Mouse (Mus musculus): ENCODE results near the gene Gm10912. TPM values are rescaled to one million over a fixed set of nuclear protein-coding genes. Genes with fewer than 3 reads are reported as not detected.
"Not testable (repeated sequence)": the region's sequence is repeated elsewhere in the genome, so short reads cannot be mapped to it uniquely, and the experiment has no call there.

Gm10912 gene
- polyA plus RNA-seq, 1 experiment from 2014 or later: not detected

- not testable (repeated sequence) for H3K36me3 ChIP-seq (ENCODE audit: control insufficient read depth, insufficient read depth, low read length); H3K9me3 ChIP-seq (ENCODE audit: control insufficient read depth, low read length); H3K4me3 ChIP-seq (ENCODE audit: low read depth, low read length); H3K27me3 ChIP-seq (replicated peaks; ENCODE audit: control insufficient read depth, insufficient read depth, low read length); H3K27ac ChIP-seq (ENCODE audit: low read depth); H3K4me1 ChIP-seq (replicated peaks; ENCODE audit: control insufficient read depth, insufficient read depth, low read length); ATAC-seq (replicated peaks; ENCODE audit: low FRiP score, low TSS enrichment, low read depth); H3K4me2 ChIP-seq (ENCODE audit: low read length); H3K9ac ChIP-seq (ENCODE audit: low read length); DNase-seq (ENCODE audit: low spot score)
- WGBS: no CpG with 5 or more reads among the region's 1 CpGs
Observed at GRCm38 (mm10) chr2:104081436-104082050, 15.9 kb downstream of the Gm10912 start.

- H3K4me1 ChIP-seq (replicated peaks; ENCODE audit: control insufficient read depth, insufficient read depth, low read length): no peaks in the 10 kb centered on the region
- no peak for DNase-seq (ENCODE audit: low spot score)
- H3K36me3 ChIP-seq (ENCODE audit: control insufficient read depth, insufficient read depth, low read length): no peaks in the 10 kb centered on the region
- H3K9ac ChIP-seq (ENCODE audit: low read length): no peak overlapping the region
- no peaks in the 10 kb centered on the region for H3K9me3 ChIP-seq (ENCODE audit: control insufficient read depth, low read length)
- no peak overlapping the region for H3K4me3 ChIP-seq (ENCODE audit: low read depth, low read length)
- ATAC-seq (replicated peaks; ENCODE audit: low FRiP score, low TSS enrichment, low read depth): no peak
- no peak overlapping the region for H3K4me2 ChIP-seq (ENCODE audit: low read length)
- no peaks in the 10 kb centered on the region for H3K27me3 ChIP-seq (replicated peaks; ENCODE audit: control insufficient read depth, insufficient read depth, low read length)
- H3K27ac ChIP-seq (ENCODE audit: low read depth): no peak overlapping the region
Observed at GRCm38 (mm10) chr2:104082474-104082873, 16.8 kb downstream of the Gm10912 start.

- H3K4me3 ChIP-seq (ENCODE audit: low read depth, low read length); H3K9ac ChIP-seq (ENCODE audit: low read length); H3K36me3 ChIP-seq (ENCODE audit: control insufficient read depth, insufficient read depth, low read length); ATAC-seq (replicated peaks; ENCODE audit: low FRiP score, low TSS enrichment, low read depth); DNase-seq (ENCODE audit: low spot score); H3K4me1 ChIP-seq (replicated peaks; ENCODE audit: control insufficient read depth, insufficient read depth, low read length); H3K27me3 ChIP-seq (replicated peaks; ENCODE audit: control insufficient read depth, insufficient read depth, low read length); H3K4me2 ChIP-seq (ENCODE audit: low read length); H3K27ac ChIP-seq (ENCODE audit: low read depth); H3K9me3 ChIP-seq (ENCODE audit: control insufficient read depth, low read length): not testable (repeated sequence)
Observed at GRCm38 (mm10) chr2:104084027-104084426, 18.4 kb downstream of the Gm10912 start.

- H3K4me3 ChIP-seq (ENCODE audit: low read depth, low read length); ATAC-seq (replicated peaks; ENCODE audit: low FRiP score, low TSS enrichment, low read depth): not testable (repeated sequence)
- WGBS: 94% methylated on average over 1 of the region's 1 CpGs
Observed at GRCm38 (mm10) chr2:104087562-104087961, 21.9 kb downstream of the Gm10912 start.

GRCm38 (mm10) chr2:104093305-104093704 is 27.7 kb downstream of the Gm10912 start:
- Histone ChIP-seq H3K4me2 (ENCODE audit: low read length) (no peak overlapping the region), H3K9me3 (ENCODE audit: control insufficient read depth, low read length) (no peaks in the 10 kb centered on the region), H3K4me3 (ENCODE audit: low read depth, low read length) (no peak overlapping the region), H3K4me1 (replicated peaks; ENCODE audit: control insufficient read depth, insufficient read depth, low read length) (0 out of 2 replicates have a peak, but pooled peaks cover 3% of the 10 kb centered on the region), H3K27me3 (replicated peaks; ENCODE audit: control insufficient read depth, insufficient read depth, low read length) (no peaks in the 10 kb centered on the region), H3K27ac (ENCODE audit: low read depth) (no peak overlapping the region), H3K9ac (ENCODE audit: low read length) (no peak overlapping the region), H3K36me3 (ENCODE audit: control insufficient read depth, insufficient read depth, low read length) (no peaks in the 10 kb centered on the region)
- no peak for DNase-seq (ENCODE audit: low spot score)
- 68% methylated on average over 2 of the region's 2 CpGs for WGBS
- no peak for ATAC-seq (replicated peaks; ENCODE audit: low FRiP score, low TSS enrichment, low read depth)

More at GRCm38 (mm10) chr2:104087562-104087961, 21.9 kb downstream of the Gm10912 start:
- H3K4me1 ChIP-seq (replicated peaks; ENCODE audit: control insufficient read depth, insufficient read depth, low read length); H3K36me3 ChIP-seq (ENCODE audit: control insufficient read depth, insufficient read depth, low read length); H3K9me3 ChIP-seq (ENCODE audit: control insufficient read depth, low read length); H3K27me3 ChIP-seq (replicated peaks; ENCODE audit: control insufficient read depth, insufficient read depth, low read length); H3K9ac ChIP-seq (ENCODE audit: low read length); H3K27ac ChIP-seq (ENCODE audit: low read depth); DNase-seq (ENCODE audit: low spot score); H3K4me2 ChIP-seq (ENCODE audit: low read length): not testable (repeated sequence)

GRCm38 (mm10) chr2:104095741-104096213 is 30.2 kb downstream of the Gm10912 start, which contains the start of gene Cd59a:
Gene Cd59a (plus strand): TSS chr2:104095801.
- Histone ChIP-seq H3K4me1 (replicated peaks; ENCODE audit: control insufficient read depth, insufficient read depth, low read length) (0 out of 2 replicates have a peak, but pooled peaks cover 3% of the 10 kb centered on the region), H3K4me3 (ENCODE audit: low read depth, low read length) (peak within 1 kb of the TSS; percentile 41), H3K4me2 (ENCODE audit: low read length) (peak within 1 kb of the TSS; percentile 59), H3K27me3 (replicated peaks; ENCODE audit: control insufficient read depth, insufficient read depth, low read length) (no peaks in the 10 kb centered on the region), H3K36me3 (ENCODE audit: control insufficient read depth, insufficient read depth, low read length) (no peaks in the 10 kb centered on the region), H3K9ac (ENCODE audit: low read length) (peak within 1 kb of the TSS; percentile 41), H3K27ac (ENCODE audit: low read depth) (peak within 1 kb of the TSS; percentile 63), H3K9me3 (ENCODE audit: control insufficient read depth, low read length) (no peaks in the 10 kb centered on the region)
- WGBS: 5% methylated on average over 15 of the region's 15 CpGs
- peak; percentile 84 for ATAC-seq (replicated peaks; ENCODE audit: low FRiP score, low TSS enrichment, low read depth)
- DNase-seq (ENCODE audit: low spot score): peak; percentile 90

- peak; percentile 59 for DNase-seq (ENCODE audit: low spot score)
- no peaks in the 10 kb centered on the region for H3K36me3 ChIP-seq (ENCODE audit: control insufficient read depth, insufficient read depth, low read length)
Observed at GRCm38 (mm10) chr2:104096256-104096655, 30.6 kb downstream of the Gm10912 start.

GRCm38 (mm10) chr2:104096796-104097195 is 31.2 kb downstream of the Gm10912 start:
- H3K9me3 ChIP-seq (ENCODE audit: control insufficient read depth, low read length); ATAC-seq (replicated peaks; ENCODE audit: low FRiP score, low TSS enrichment, low read depth); DNase-seq (ENCODE audit: low spot score); H3K9ac ChIP-seq (ENCODE audit: low read length); H3K4me1 ChIP-seq (replicated peaks; ENCODE audit: control insufficient read depth, insufficient read depth, low read length); H3K4me2 ChIP-seq (ENCODE audit: low read length); H3K36me3 ChIP-seq (ENCODE audit: control insufficient read depth, insufficient read depth, low read length); H3K27ac ChIP-seq (ENCODE audit: low read depth); H3K4me3 ChIP-seq (ENCODE audit: low read depth, low read length); H3K27me3 ChIP-seq (replicated peaks; ENCODE audit: control insufficient read depth, insufficient read depth, low read length): not testable (repeated sequence)
- 100% methylated on average over 1 of the region's 1 CpGs for WGBS

More at GRCm38 (mm10) chr2:104096256-104096655, 30.6 kb downstream of the Gm10912 start:
- H3K4me3 ChIP-seq (ENCODE audit: low read depth, low read length): peak overlapping the region; percentile 41
- ATAC-seq (replicated peaks; ENCODE audit: low FRiP score, low TSS enrichment, low read depth): no peak
- 0 out of 2 replicates have a peak, but pooled peaks cover 3% of the 10 kb centered on the region for H3K4me1 ChIP-seq (replicated peaks; ENCODE audit: control insufficient read depth, insufficient read depth, low read length)
- H3K9ac ChIP-seq (ENCODE audit: low read length): peak overlapping the region; percentile 41
- H3K4me2 ChIP-seq (ENCODE audit: low read length): peak overlapping the region; percentile 59
- H3K27ac ChIP-seq (ENCODE audit: low read depth): peak overlapping the region; percentile 63
- WGBS: 41% methylated on average over 10 of the region's 10 CpGs
- no peaks in the 10 kb centered on the region for H3K9me3 ChIP-seq (ENCODE audit: control insufficient read depth, low read length)
- H3K27me3 ChIP-seq (replicated peaks; ENCODE audit: control insufficient read depth, insufficient read depth, low read length): no peaks in the 10 kb centered on the region

GRCm38 (mm10) chr2:104097396-104097795 is 31.8 kb downstream of the Gm10912 start:
- H3K36me3 ChIP-seq (ENCODE audit: control insufficient read depth, insufficient read depth, low read length); H3K9me3 ChIP-seq (ENCODE audit: control insufficient read depth, low read length); H3K4me3 ChIP-seq (ENCODE audit: low read depth, low read length); H3K4me1 ChIP-seq (replicated peaks; ENCODE audit: control insufficient read depth, insufficient read depth, low read length); DNase-seq (ENCODE audit: low spot score); H3K27ac ChIP-seq (ENCODE audit: low read depth); ATAC-seq (replicated peaks; ENCODE audit: low FRiP score, low TSS enrichment, low read depth); H3K9ac ChIP-seq (ENCODE audit: low read length); H3K27me3 ChIP-seq (replicated peaks; ENCODE audit: control insufficient read depth, insufficient read depth, low read length); H3K4me2 ChIP-seq (ENCODE audit: low read length): not testable (repeated sequence)
- 93% methylated on average over 4 of the region's 4 CpGs for WGBS
